Mouse (Mus musculus) thymus, postnatal 25 days (tissue): Measurements from ENCODE around the gene Serping1.

Source experiments
- DNase-seq: peaks from one replicate; pipeline ENCODE4 v3.0.0; 2022

The Serping1 gene

DNA sequence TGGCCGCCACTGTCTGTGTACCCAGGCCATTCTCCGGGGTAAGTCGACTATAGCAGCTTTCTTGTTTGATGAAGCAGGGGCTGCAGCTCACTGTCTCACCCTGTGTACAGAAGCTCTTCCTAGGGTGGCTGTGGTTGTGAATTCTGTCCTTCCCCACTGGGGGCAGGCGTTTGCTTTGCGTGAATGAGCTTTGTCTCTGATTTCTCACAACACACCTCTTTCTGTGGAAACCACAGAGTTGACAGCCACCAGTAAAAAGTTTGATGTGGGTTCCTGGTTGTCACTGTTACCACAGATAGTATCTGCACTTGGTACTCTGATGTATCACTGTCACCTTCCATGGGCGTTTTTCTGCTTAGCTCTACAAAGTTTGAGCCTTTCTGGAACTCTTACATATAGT lies 4.0 kb upstream of the Serping1 start:
- DNase-seq: peak; percentile 55

GRCm38 (mm10) chr2:84777706-84778105 lies 2.5 kb upstream of the Serping1 start:
- no peak for DNase-seq

DNA sequence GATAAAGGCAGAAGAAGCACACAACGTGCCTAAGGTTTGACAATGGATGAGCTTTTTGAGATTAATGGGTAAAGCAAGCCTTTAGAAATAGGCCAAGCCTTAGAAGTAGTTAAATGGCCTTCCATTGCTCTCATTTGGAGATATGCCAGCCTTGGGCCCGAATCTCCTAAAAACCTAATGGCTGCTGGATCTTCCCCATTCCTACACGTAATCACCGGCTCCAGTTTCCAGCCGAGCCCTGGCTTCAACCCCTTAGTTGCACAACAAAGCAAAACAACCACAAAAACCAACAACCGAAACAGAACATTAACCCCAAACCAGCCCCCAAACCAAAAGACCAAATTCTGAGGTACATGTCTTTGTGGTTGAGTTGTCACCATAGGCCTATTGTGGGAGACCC lies 421 bp upstream of the Serping1 start:
- DNase-seq: no peak

DNA sequence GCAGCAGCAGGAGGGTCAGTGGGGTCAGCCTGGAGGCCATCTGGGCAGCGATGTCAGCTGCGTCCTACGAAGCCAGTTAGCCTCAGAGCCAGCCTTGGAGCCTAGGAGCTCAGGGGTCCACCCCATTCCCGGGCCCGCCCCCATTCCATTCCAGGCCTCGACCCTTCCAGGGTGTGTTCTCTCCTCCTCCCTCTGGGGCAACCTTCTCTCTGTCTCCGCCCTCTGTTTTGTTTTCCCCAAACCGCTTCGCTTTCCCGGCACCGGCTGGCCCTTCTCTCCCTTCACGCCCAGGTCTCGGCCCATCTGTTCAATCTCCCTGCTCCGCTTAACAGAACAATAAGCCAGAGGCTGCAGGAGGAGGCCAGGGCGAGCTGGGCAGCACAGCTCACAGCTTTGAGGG lies 493 bp downstream of the Serping1 start:
- DNase-seq: no peak

DNA sequence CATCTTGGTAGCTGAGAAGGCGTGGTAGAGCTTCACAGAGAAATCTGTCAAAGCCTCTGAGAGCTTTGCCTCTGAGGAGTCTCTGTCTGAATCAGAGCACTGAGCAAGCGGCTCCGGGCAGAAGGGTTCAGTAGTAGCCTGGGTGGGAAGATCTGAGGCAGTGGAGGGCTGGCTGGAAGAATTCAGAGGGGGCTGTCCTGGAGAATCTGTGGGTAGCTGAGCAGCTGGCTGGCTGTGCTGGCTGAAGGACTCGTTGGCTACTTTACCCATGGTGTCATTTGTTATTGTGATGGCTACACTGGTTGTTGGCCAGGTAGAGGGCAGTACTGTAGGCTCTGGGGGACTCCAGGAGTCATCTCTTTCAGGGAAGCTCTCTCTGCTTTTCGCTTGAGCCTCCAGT lies 2.0 kb downstream of the Serping1 start:
- no peak for DNase-seq

DNA sequence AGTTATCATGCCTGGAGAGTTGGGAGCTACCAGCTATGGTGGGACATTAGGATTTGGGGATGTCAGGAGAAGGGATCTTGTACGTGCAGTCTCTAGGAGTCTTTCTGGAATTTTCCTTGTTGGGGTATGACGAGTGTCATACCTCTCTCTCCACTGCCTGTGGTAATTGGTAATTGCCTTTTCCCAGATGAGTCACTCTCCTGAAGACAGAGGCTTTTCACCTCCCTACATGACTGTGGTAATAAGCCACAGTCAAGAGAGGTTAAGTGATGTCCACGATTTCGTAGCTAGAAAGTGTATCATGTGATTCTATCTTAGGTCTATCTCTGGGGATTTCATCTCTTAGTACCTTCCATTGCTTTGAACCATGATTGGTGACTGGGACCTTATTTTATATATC lies 2.8 kb downstream of the Serping1 start:
- no peak for DNase-seq

GRCm38 (mm10) chr2:84770501-84770900 lies 4.7 kb downstream of the Serping1 start:
- no peak for DNase-seq

GRCm38 (mm10) chr2:84762818-84763217 lies 12.4 kb downstream of the Serping1 start:
- DNase-seq: no peak

GRCm38 (mm10) chr2:84762295-84762694 lies 12.9 kb downstream of the Serping1 start:
- DNase-seq: no peak

DNA sequence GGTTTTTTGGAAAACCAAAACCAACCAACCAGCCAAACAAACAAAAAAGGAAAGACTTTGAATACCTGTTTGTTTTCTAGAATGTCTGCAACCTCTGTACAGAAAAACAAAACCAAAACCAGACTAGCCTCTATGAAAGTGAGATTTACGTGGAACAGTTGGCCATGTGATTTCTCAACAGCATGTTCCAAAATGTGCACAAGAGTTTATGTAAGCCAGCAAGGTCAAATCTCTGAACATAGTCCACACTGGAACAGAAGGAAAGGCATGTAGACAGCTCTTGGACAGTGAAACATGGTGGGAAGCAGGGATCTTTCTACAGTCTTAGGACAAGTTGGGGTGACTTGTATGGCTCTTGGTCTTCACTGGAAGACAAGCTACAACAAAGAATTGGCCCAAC lies 13.4 kb downstream of the Serping1 start:
- DNase-seq: no peak

DNA sequence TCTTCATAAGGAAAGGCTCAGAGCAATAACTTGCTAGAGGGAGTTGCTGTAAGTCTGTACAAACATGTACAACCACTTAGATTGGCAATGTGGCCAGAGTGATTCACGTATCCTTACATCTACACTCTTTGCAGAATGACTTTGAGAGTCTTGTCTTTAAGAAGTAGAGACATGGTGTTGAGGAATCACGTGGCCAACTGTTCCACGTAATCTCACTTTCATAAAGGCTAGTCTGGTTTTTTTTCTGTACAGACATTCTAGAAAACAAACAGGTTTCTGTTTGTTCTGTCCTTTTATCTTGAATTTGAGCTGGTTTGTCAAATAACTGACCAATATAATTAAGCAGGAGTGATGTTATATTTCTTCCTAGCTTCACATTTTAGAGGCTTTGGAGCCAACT lies 13.9 kb downstream of the Serping1 start:
- DNase-seq: no peak

GRCm38 (mm10) chr2:84760777-84761176 lies 14.5 kb downstream of the Serping1 start:
- no peak for DNase-seq

DNA sequence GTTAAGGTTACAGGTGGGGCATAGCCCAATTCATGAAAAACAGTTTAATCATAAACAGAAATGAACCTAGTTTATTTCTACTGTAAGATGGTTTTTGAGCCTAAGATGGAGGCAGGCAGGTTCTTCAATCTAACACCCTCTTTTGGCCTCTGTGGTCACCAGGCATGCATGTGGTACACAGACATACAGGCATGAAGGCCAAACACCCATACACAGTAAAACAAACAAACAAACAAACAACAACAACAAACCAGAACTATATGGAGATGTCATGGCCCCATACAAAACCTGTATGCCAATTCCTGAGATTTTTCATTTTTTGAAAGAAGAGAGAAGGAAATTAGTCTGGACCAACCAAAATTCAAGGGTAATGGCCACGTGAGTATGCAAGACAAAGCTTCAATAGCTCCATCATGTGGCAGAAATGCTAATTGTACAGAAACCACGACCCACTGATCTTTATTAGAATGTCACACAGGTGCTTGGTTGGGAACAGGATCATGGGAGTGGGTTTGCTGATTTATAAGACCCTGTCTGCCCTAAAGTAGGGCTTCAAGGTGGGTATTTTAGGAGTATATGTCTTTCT lies 16.6 kb downstream of the Serping1 start:
- no peak for DNase-seq

GRCm38 (mm10) chr2:84757026-84757682 lies 18.1 kb downstream of the Serping1 start:
- no peak for DNase-seq

DNA sequence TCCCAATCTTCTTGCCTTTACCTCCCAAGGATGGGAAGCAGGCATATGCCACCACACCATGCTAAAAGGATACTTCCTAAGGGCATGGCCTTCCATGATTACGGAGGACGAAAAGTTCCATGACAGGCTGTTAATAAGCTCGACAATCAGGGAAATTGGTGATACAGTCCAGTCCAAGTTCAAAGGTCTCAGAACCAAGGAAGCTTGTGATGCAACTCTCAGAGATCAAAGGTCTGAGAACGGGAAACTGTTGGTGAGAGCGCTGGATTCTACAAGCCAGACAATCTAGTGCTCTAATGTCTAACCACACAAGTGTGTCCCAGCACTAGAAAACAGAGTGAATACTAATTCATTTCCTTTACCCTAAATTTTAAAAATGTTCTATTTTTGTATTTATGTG lies 19.0 kb downstream of the Serping1 start:
- DNase-seq: no peak

GRCm38 (mm10) chr2:84750115-84750514 lies 25.1 kb downstream of the Serping1 start:
- no peak for DNase-seq

DNA sequence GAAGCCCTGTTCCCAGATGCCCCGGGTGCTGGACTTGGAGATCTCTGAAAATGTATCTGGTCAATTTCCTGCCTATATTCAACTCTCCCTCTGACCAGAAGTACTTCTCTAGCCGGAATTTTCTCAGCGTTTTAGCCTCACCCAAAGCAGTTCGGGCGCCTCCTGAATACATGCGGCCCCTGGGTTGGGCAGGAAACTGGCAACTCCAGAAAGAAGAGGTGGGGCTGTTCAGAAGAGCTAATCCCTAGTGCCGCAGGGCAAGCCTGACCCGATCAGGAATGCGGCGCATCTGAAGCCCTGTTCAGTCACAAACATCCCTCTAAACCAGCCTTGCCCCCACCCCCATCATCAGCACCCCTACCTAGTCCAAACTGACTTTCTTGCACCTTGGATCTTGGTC lies 31.1 kb downstream of the Serping1 start:
- DNase-seq: no peak

GRCm38 (mm10) chr2:84743561-84743960 lies 31.7 kb downstream of the Serping1 start, which contains the start of gene Gm19426:
Gm19426 (minus strand) TSS chr2:84743655.
- peak; percentile 30 for DNase-seq

DNA sequence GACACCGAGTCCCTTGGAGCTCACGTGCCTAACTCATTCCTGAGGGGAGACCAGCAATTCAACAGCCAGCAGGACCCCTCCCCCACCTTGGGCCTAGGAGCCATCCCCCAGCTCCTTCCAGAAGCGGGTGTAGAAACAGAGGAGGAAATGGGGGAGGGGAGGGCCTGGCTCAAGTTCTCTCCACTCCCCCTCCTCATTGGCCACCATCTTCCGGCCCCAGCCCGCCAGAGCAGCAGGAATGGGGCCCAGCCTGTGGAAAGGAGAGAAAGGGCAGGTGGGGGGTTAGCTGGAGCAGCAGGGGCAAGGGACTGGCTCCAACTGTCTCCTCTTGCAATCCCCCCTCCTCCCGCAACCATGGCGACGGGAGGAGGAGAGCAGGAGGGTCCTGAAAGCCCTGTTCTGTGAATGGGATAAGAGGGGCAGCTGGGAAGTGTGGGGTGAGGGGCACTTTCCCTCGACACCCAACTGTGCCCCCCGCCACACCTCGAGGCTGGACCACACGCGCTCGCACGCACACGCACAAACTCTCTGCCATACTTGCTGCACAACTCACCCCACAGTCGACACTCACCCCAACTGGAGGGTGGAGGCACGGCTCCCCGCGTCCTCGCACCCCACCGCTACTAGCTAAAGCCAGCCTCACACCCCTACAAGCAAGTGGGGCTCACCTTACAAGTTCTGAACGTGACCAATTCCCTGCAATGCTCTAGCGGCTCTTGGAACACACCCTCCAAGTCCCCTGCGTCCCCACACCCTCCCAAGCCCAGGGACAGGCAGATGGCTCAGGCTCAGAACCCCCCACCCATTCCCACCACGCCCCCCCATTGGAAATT lies 32.6 kb downstream of the Serping1 start:
- DNase-seq: no peak

- DNase-seq: no peak
These were observed 33.3 kb downstream of the Serping1 start for GRCm38 (mm10) chr2:84741841-84742450.

GRCm38 (mm10) chr2:84740608-84741333 lies 34.5 kb downstream of the Serping1 start:
- DNase-seq: peak; percentile 25

DNA sequence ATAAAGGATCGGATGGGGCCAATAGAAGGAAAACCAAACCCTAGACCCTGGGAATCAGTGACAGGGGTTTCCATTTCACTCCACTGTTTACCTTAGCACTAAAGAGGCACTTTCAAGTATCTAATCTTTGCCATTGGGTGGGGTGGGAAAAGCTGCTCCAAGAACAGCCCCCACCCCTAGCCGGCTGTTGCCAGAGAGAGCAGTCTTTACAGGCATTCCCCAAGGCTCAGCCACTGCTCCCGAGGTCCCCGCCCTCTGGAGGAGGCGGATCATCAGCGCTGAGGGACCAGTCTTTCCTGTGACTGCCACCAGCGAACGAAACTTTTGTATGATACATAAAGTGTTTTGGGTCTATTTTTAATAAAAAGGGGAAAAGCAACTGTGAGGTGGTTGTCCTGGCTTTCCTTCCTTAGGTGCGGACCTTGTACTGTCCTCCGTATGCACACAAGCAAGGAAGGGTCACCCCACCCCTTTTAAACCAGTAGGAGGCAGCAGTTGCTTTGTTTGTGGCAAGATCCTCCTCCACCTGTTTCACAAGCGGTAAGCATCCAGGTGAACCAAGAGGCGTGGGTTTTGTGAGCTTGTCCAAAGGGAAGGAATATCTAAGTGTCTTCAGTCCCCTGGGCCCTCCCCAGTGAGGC lies 36.9 kb downstream of the Serping1 start:
- DNase-seq: no peak
